Mouse (Mus musculus) liver, adult 2 months (tissue): ENCODE measurements around the gene Syngap1.

Source experiments
- CTCF ChIP-seq: fragments of 200-500 bp; IDR thresholded peaks from 2 replicates; pipeline ENCODE4 v1.5.1; 2011; ENCODE audit warnings: low read depth, low read length, control low read depth
- POLR2A ChIP-seq: fragments of 200-500 bp; IDR thresholded peaks from 2 replicates; pipeline ENCODE4 v1.6.1; 2011; ENCODE audit warnings: low read length, control low read depth; ENCODE audit not compliant: insufficient read depth; ENCODE audit errors: extremely low read depth

DNA sequence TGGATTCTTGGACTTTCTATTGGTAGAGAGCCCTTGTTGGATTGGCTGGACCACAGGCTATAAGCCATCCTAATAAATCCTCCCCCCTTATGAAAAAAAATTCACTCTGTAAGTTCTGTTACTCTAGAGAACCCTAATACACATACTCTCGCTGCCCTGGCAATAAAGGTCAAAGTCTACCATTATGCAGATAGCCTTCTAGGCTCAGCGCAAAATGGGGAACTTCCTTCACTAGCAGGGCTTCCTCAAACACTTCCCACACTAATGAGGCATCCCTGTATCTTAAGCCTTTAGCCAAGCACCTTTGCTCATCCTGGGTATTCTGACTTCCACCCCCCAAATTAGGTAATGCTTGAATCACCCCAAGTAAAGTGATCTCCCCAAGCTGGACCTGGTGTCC is 67.2 kb downstream of the Syngap1 start:
- TF ChIP-seq POLR2A (no peak), CTCF (no peak)
